Mouse (Mus musculus): Measurements from ENCODE around the gene Polr3k. TPM values are rescaled to one million over a fixed set of nuclear protein-coding genes. Genes with fewer than 3 reads are reported as not detected.

Polr3k gene
- polyA plus RNA-seq, 1 experiment: 3.2 TPM

GRCm38 (mm10) chr2:181878903-181879302 lies 14.8 kb downstream of the Polr3k start:
- H3K9me3 ChIP-seq: no peaks in the 10 kb centered on the region
- no peak overlapping the region for H3K4me3 ChIP-seq (replicated peaks)
- TF ChIP-seq FLI1 (IDR thresholded peaks at IDR 0.05; ENCODE audit: low read length) (no peak), GATA1 (IDR thresholded peaks at IDR 0.05; ENCODE audit: borderline replicate concordance, low read length) (no peak)
- H3K4me1 ChIP-seq: no peaks in the 10 kb centered on the region
- peaks cover 15% of the 10 kb centered on the region for H3K36me3 ChIP-seq (replicated peaks; ENCODE audit: low read length)
- no peaks in the 10 kb centered on the region for H3K27me3 ChIP-seq (replicated peaks)

GRCm38 (mm10) chr2:181883022-181883749 lies 19.0 kb downstream of the Polr3k start:
- Histone ChIP-seq H3K27me3 (replicated peaks) (no peaks in the 10 kb centered on the region), H3K36me3 (replicated peaks; ENCODE audit: low read length) (peaks cover 2% of the 10 kb centered on the region), H3K4me3 (replicated peaks) (no peak overlapping the region), H3K9me3 (no peaks in the 10 kb centered on the region), H3K4me1 (no peaks in the 10 kb centered on the region)
- TF ChIP-seq GATA1 (IDR thresholded peaks at IDR 0.05; ENCODE audit: borderline replicate concordance, low read length): no peak
- no peak for TF ChIP-seq FLI1 (IDR thresholded peaks at IDR 0.05; ENCODE audit: low read length)

- TF ChIP-seq GATA1 (IDR thresholded peaks at IDR 0.05; ENCODE audit: borderline replicate concordance, low read length) (no peak), FLI1 (IDR thresholded peaks at IDR 0.05; ENCODE audit: low read length) (no peak)
- no peaks in the 10 kb centered on the region for H3K36me3 ChIP-seq (replicated peaks; ENCODE audit: low read length)
- H3K27me3 ChIP-seq (replicated peaks): no peaks in the 10 kb centered on the region
- H3K4me3 ChIP-seq (replicated peaks): no peak overlapping the region
- H3K9me3 ChIP-seq: peaks cover 5% of the 10 kb centered on the region
- H3K4me1 ChIP-seq: no peaks in the 10 kb centered on the region
These were observed 53.7 kb downstream of the Polr3k start for GRCm38 (mm10) chr2:181917861-181918260.

- Histone ChIP-seq H3K36me3 (replicated peaks; ENCODE audit: low read length) (no peaks in the 10 kb centered on the region), H3K4me3 (replicated peaks) (no peak overlapping the region), H3K27me3 (replicated peaks) (no peaks in the 10 kb centered on the region), H3K4me1 (no peaks in the 10 kb centered on the region), H3K9me3 (peaks cover 3% of the 10 kb centered on the region; the same call in 1 of the 2 replicates)
- TF ChIP-seq FLI1 (IDR thresholded peaks at IDR 0.05; ENCODE audit: low read length): no peak
These were observed 54.4 kb downstream of the Polr3k start for GRCm38 (mm10) chr2:181918501-181918900.

Other genes starting within 250 kb of the Polr3k start
- gene Gm29797, start 207.3 kb upstream of the Polr3k start, polyA plus RNA-seq (2012; ENCODE audit: insufficient read depth, low replicate concordance): not detected in 2 replicates
- not detected in 2 replicates for gene Sox18, start 192.7 kb upstream of the Polr3k start, polyA plus RNA-seq (2012; ENCODE audit: insufficient read depth, low replicate concordance)
- gene Tcea2, start 184.0 kb upstream of the Polr3k start, polyA plus RNA-seq (2012; ENCODE audit: insufficient read depth, low replicate concordance): 1.1 and 1.3 TPM in 2 replicates
- gene Rgs19, start 170.4 kb upstream of the Polr3k start, polyA plus RNA-seq (2012; ENCODE audit: insufficient read depth, low replicate concordance): 38.7 and 51.9 TPM in 2 replicates
- gene Lkaaear1, start 165.9 kb upstream of the Polr3k start, polyA plus RNA-seq (2012; ENCODE audit: insufficient read depth, low replicate concordance): not detected in 2 replicates
- not detected in 2 replicates for gene Oprl1, start 149.3 kb upstream of the Polr3k start, polyA plus RNA-seq (2012; ENCODE audit: insufficient read depth, low replicate concordance)
- gene Myt1, start 101.0 kb upstream of the Polr3k start, polyA plus RNA-seq (2012; ENCODE audit: insufficient read depth, low replicate concordance): not detected in 2 replicates
- gene Pcmtd2, start 26.5 kb upstream of the Polr3k start, polyA plus RNA-seq (2012; ENCODE audit: insufficient read depth, low replicate concordance): 7.6 TPM in 1 of 2 replicates, not detected in the other
- not detected in 2 replicates for gene Gm14496, start 126.8 kb downstream of the Polr3k start, polyA plus RNA-seq (2012; ENCODE audit: insufficient read depth, low replicate concordance)

Data from megakaryocyte, embryonic 14.5 days (primary cell).